In genomic region chr3:121814877-121815548, GRCm38 (mm10) we compare ENCODE assay signal across 8 mouse cellular contexts. TPM values are rescaled to one million over a fixed set of nuclear protein-coding genes. Genes with fewer than 3 reads are reported as not detected.
A peak's percentile ranks its signal among the peaks of the same experiment; 100 is the strongest.
DNase-seq lines count a peak whose midpoint lies in the region; ATAC-seq lines count a peak whose summit lies in the region.

Abcd3 (minus strand) TSS chr3:121815302.

- 0 out of 2 replicates have a peak, but pooled peaks cover 2% of the 10 kb centered on the region for H3K4me1 ChIP-seq in hindbrain, embryonic 11.5 days (replicated peaks; ENCODE audit: control insufficient read depth, insufficient read depth, low read length)

- no peaks in the 10 kb centered on the region for H3K9me3 ChIP-seq in hindbrain, embryonic 11.5 days (ENCODE audit: control insufficient read depth, low read length)

- H3K4me3 ChIP-seq in hindbrain, embryonic 11.5 days (ENCODE audit: low read depth, low read length), result peak within 1 kb of the TSS; percentile 83

- H3K4me2 ChIP-seq in hindbrain, embryonic 11.5 days (replicated peaks; ENCODE audit: low read depth, low read length), result peak within 1 kb of the TSS; percentile 55

- H3K27me3 ChIP-seq in hindbrain, embryonic 11.5 days (ENCODE audit: control insufficient read depth, insufficient read depth, low read length), result no peaks in the 10 kb centered on the region

- peak within 1 kb of the TSS; percentile 91 for H3K9ac ChIP-seq in hindbrain, embryonic 11.5 days (ENCODE audit: low read depth, low read length)

- under 1% methylated on average over 81 of the region's 99 CpGs for WGBS in hindbrain, embryonic 11.5 days

- H3K27ac ChIP-seq in hindbrain, embryonic 11.5 days (ENCODE audit: low read depth, low read length), result peak within 1 kb of the TSS; percentile 96

- no peaks in the 10 kb centered on the region for H3K36me3 ChIP-seq in hindbrain, embryonic 11.5 days (ENCODE audit: control insufficient read depth, insufficient read depth, low read length)

- peak; percentile 92 for ATAC-seq in frontal cortex, adult (ENCODE audit: low TSS enrichment)
- peak; percentile 95 for ATAC-seq in hindbrain, embryonic 11.5 days (ENCODE audit: low FRiP score)

- DNase-seq in MEL-GATA-1-ER (ENCODE audit: extremely low read depth, low read depth), result peak; percentile 54
- peak; percentile 83 for DNase-seq in cerebellum, adult 8-10 months
- peak; percentile 100 for DNase-seq in hindbrain, embryonic 11.5 days (ENCODE audit: low spot score)
- peak; percentile 89 to 93 for DNase-seq in layer of hippocampus, postnatal 10 days (ENCODE audit: low spot score in 2 of 2)
- DNase-seq in lung, postnatal 10 days, result peak; percentile 93
- peak; percentile 91 for DNase-seq in ovary, postnatal 36 days (ENCODE audit: low spot score)
- DNase-seq in thymus, postnatal 25 days, result peak; percentile 94

RNA-seq across cellular contexts. Expression of gene Abcd3, which starts in this region (rescaled TPM):
- 59.2 and 62.6 TPM in 2 replicates for polyA plus RNA-seq in hindbrain, embryonic 11.5 days (2014; fragmentation: Nextera tagmentation; extraction: Ambion mirVana)
- total RNA-seq in layer of hippocampus, postnatal 10 days (2021), result 10 to 100 TPM; 74.3 to 79.7 TPM

Comparison
In these comparisons a context has a peak if more than half of its experiments do, and no peak if none do; other contexts are left out.
1. Peak in every context shown above with its lines: DNase-seq, ATAC-seq, H3K4me3 ChIP-seq and H3K27ac ChIP-seq.